Mouse (Mus musculus) heart, postnatal 0 days (tissue): ENCODE results near the gene Tns1. TPM values are rescaled to one million over a fixed set of nuclear protein-coding genes. Genes with fewer than 3 reads are reported as not detected.

Experiments used
- ATAC-seq: fragments of 200-750 bp; cut with Nextera tagmentation; 2 replicates; pipeline ENCODE4 v1.8.0; 2017; ENCODE audit warnings: low read depth, moderate number of reproducible peaks, moderate library complexity; ENCODE audit not compliant: insufficient read depth
- DNase-seq: peaks from one replicate; pipeline ENCODE4 v3.0.0-alpha.2; 2016; ENCODE audit warnings: low spot score
- H3K27ac ChIP-seq: fragments of 300-500 bp; sonication (generic); 2 replicates; pipeline ENCODE4 v1.5.1; 2014; ENCODE audit warnings: low read depth, mild to moderate bottlenecking
- H3K27me3 ChIP-seq: fragments of 300-500 bp; sonication (generic); 2 replicates; pipeline ENCODE4 v1.6.1; 2014; ENCODE audit warnings: low read length, mixed read lengths; ENCODE audit not compliant: control insufficient read depth, insufficient read depth
- H3K36me3 ChIP-seq: fragments of 300-500 bp; sonication (generic); replicated peaks from 2 replicates; pipeline ENCODE4 v1.6.1; 2014; ENCODE audit warnings: low read length, mixed read lengths; ENCODE audit not compliant: control insufficient read depth, insufficient read depth
- H3K4me1 ChIP-seq: fragments of 300-500 bp; sonication (generic); 2 replicates; pipeline ENCODE4 v1.6.1; 2014; ENCODE audit warnings: antibody characterized with exemption; ENCODE audit not compliant: control insufficient read depth, insufficient read depth
- H3K4me2 ChIP-seq: fragments of 300-500 bp; sonication (generic); 2 replicates; pipeline ENCODE4 v1.6.1; 2014; ENCODE audit warnings: low read depth, mild to moderate bottlenecking, low read length, moderate library complexity
- H3K4me3 ChIP-seq: fragments of 300-500 bp; sonication (generic); 2 replicates; pipeline ENCODE4 v1.5.1; 2014; ENCODE audit warnings: low read depth, low read length
- H3K9ac ChIP-seq: fragments of 300-500 bp; sonication (generic); replicated peaks from 2 replicates; pipeline ENCODE4 v1.6.1; 2014; ENCODE audit warnings: low read depth, low read length, mixed read lengths
- H3K9me3 ChIP-seq: fragments of 300-500 bp; sonication (generic); replicated peaks from 2 replicates; pipeline ENCODE4 v1.6.1; 2016; ENCODE audit warnings: low read length; ENCODE audit not compliant: control insufficient read depth
- CTCF ChIP-seq: IDR thresholded peaks from 2 replicates; pipeline ENCODE4 v1.5.1; 2016; ENCODE audit warnings: antibody characterized with exemption, control low read depth, low read depth
- EP300 ChIP-seq: IDR thresholded peaks from 2 replicates; pipeline ENCODE4 v1.6.1; 2016; ENCODE audit warnings: antibody characterized with exemption, low read depth
- WGBS: fragments of 180-500 bp; shearing (Covaris S2); extraction: QIAGEN DNeasy Blood & Tissue Kit; methylation state at CpG from one replicate; pipeline ENCODE4 v1.1.7; 2014; 5-methylcytosine and 5-hydroxymethylcytosine counted together
- polyA plus RNA-seq: library from polyadenylated mRNA; unstranded; fragments of >200 nt; fragmentation: Nextera tagmentation; extraction: Ambion mirVana; gene quantifications from 2 replicates; pipeline ENCODE4 v1.2.1, GENCODE M21; 2015
- total RNA-seq: library from RNA; depleted of rRNA; stranded (reverse); fragments of >200 nt; gene quantifications from 2 replicates; pipeline ENCODE4 v1.2.3, GENCODE M21; 2014; ENCODE audit warnings: low replicate concordance

Tns1 gene
- total and polyA plus RNA-seq, 2 experiments from 2014 or later = 125 to 458 TPM

DNA sequence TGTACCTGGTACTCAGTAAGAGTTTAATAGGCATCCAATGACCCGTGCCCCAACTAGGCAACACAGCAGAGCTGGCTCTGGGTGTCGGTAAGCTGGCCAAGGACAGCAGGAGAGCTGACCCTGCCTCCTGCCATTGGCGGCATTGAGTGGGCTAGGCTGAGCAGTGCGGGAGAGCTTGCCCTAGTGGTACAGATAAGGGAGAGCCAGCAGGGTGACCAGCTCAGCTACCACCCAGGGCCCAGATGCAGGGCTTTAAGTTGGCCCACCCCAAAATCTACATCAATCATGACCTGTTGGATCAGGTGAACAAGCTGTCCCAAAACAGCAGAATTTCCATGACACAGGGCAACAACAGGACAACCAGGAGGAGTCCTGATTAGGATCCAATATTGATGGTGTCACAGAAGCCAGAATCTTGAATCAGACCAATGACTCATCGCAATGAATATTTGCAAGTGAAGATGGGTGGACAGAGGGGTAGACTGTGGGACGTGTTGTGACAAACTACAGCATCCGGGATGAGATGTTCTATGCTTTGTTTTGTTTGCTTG, 54.2 kb downstream of the Tns1 start:
- WGBS = 55% methylated on average over 7 of the region's 7 CpGs
- no peaks in the 10 kb centered on the region for H3K36me3 ChIP-seq
- H3K4me2 ChIP-seq = no peak overlapping the region
- H3K27me3 ChIP-seq = no peaks in the 10 kb centered on the region
- no peaks in the 10 kb centered on the region for H3K9me3 ChIP-seq
- H3K9ac ChIP-seq = no peak overlapping the region
- DNase-seq = no peak
- peak; percentile 21; the same call in 1 of the 2 replicates for ATAC-seq
- TF ChIP-seq CTCF (no peak), EP300 (no peak)
- peak overlapping the region; percentile 92 for H3K27ac ChIP-seq
- H3K4me3 ChIP-seq = no peak overlapping the region
- peaks cover 44% of the 10 kb centered on the region for H3K4me1 ChIP-seq

DNA sequence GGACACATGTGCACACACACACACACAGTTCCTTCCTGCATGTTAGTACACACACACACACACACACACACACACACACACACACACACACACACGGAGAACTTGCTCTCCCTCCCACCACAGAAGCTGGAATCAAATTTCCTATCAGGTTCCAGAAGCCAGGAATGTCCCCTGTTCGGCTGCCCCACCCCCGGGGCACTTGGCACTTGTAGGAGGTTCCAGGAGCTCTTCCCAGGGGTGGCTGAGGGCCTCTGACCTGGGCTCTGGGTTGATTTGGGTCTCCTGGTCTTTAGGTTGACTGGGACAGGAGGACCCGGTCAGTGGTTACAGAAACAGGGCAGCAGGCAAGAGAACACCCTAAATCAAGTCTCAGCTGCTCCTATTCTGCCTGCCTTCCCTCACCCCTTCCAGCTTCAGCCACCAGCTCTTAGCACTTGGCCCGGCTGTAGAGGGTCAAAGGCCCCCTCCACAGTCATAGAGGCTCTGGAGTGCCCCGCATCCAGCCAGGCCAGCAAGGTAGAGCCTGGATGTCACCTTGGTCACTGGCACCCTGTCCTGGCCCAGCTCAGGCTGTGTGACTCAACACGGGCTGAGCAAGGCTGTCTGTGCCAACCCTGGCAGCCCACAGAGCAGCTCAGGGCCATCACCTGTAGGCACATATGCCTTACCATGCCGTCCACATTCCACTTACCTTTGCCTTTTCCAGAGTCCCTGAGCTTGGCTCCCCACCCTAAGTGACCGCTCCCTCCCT, 55.0 kb downstream of the Tns1 start:
- DNase-seq = peak; percentile 80
- ATAC-seq = peak; percentile 53
- Histone ChIP-seq H3K9me3 (no peaks in the 10 kb centered on the region), H3K4me1 (peaks cover 44% of the 10 kb centered on the region), H3K27ac (peak overlapping the region; percentile 92), H3K27me3 (no peaks in the 10 kb centered on the region), H3K36me3 (no peaks in the 10 kb centered on the region), H3K9ac (peak overlapping the region; percentile 77; the same call in 1 of the 2 replicates), H3K4me3 (peak overlapping the region; percentile 49), H3K4me2 (peak overlapping the region; percentile 88)
- TF ChIP-seq CTCF (no peak), EP300 (peak; percentile 31; the same call in 1 of the 2 replicates)
- WGBS = 38% methylated on average over 9 of the region's 9 CpGs

DNA sequence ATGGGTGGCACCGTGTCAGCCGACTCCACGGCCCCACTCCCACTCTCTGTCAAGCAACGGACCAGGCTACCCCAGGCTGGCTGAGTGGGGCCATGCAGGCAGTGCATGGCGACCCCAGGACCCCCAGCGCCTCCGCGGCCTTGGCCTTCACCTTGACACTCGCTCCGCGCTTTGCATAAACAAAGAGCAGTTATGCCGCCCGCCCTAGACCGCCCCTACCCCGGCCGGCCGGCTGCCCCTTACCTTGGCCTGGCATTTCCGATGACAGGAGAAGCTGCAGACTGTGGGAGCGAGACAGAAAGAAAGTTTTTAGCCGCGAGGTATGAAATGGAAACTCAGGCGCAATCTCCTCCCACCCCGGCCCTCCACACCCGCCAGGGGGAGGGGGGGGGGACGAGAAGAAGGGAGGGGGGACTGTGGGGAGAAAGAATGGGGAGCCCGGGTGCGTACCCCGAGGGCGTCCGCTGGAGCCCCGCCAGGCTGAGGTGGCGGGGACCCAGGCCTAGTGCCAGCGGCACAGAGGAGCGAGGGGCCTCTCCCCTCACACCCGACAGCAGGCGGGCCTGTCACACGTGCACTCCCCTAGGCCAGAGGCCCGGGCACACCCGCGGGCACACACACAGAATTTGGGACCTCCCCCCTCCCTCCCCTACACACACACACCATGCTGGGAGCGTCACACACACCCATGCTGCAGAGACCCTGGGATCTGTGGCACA, 55.7 kb downstream of the Tns1 start:
- H3K27ac ChIP-seq = peak overlapping the region; percentile 92
- H3K36me3 ChIP-seq = no peaks in the 10 kb centered on the region
- H3K27me3 ChIP-seq = no peaks in the 10 kb centered on the region
- H3K9me3 ChIP-seq = no peaks in the 10 kb centered on the region
- peak overlapping the region; percentile 49 for H3K4me3 ChIP-seq
- peak overlapping the region; percentile 88 for H3K4me2 ChIP-seq
- WGBS = 3% methylated on average over 39 of the region's 41 CpGs
- peaks cover 44% of the 10 kb centered on the region for H3K4me1 ChIP-seq
- peak overlapping the region; percentile 77 for H3K9ac ChIP-seq
- no peak for TF ChIP-seq CTCF
- no peak for TF ChIP-seq EP300
- ATAC-seq = peak; percentile 62
- no peak for DNase-seq

DNA sequence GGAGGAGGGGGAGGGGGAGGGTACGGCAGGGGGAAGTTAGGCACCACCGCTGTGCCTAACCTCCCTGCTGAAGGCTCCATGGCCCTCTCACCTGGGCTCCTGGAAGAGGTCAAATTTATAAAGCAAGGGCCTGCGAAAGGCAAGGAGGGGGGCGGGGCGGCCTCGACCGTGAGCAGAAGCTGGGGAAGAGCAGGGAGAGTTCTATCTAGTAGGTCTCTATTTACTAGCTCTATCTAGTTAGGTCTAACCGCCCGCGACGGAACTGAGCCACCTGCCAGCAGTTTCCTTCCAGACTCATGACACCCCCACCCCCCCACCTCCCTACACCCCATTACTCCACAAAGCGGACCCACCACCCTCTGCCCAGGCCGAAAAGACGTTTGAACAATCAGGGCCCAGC, 56.4 kb downstream of the Tns1 start:
- no peak for DNase-seq
- Histone ChIP-seq H3K9ac (peak overlapping the region; percentile 77), H3K36me3 (no peaks in the 10 kb centered on the region; the same call in none of the 2 replicates), H3K27me3 (no peaks in the 10 kb centered on the region), H3K9me3 (no peaks in the 10 kb centered on the region), H3K4me3 (peak overlapping the region; percentile 49), H3K4me2 (peak overlapping the region; percentile 88), H3K4me1 (peaks cover 47% of the 10 kb centered on the region), H3K27ac (peak overlapping the region; percentile 92)
- WGBS = 13% methylated on average over 12 of the region's 14 CpGs
- TF ChIP-seq CTCF (no peak), EP300 (no peak)
- ATAC-seq = no peak

DNA sequence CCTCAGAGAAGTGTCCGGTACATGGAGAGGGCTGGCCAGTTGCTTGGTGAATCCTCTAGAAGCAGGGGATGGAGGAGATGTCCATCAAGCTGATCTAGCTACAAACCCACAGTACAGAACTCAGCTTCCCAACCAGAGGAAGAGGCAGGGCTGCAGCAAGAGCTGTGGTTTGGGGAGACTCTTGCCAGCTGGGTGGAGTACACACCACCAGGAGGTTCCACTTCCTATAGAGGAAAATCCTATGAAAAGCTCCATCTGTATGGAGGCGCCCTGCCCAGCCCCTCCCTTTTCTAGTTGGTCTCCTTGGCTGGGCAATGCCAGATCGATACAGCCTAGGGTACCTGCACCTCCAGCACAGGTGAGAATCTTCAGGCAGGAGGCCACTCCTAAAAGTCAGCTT, 57.7 kb downstream of the Tns1 start:
- H3K9ac ChIP-seq = no peak overlapping the region
- DNase-seq (no peak), ATAC-seq (no peak)
- H3K4me2 ChIP-seq = no peak overlapping the region
- WGBS = 69% methylated on average over 3 of the region's 3 CpGs
- TF ChIP-seq EP300 = no peak
- no peaks in the 10 kb centered on the region for H3K9me3 ChIP-seq
- H3K36me3 ChIP-seq = no peaks in the 10 kb centered on the region; the same call in none of the 2 replicates
- H3K27me3 ChIP-seq = no peaks in the 10 kb centered on the region
- peak overlapping the region; percentile 18; the same call in 1 of the 2 replicates for H3K27ac ChIP-seq
- H3K4me3 ChIP-seq = no peak overlapping the region
- peaks cover 49% of the 10 kb centered on the region for H3K4me1 ChIP-seq
